Mouse (Mus musculus) natural killer cell, adult 2 months (primary cell): ENCODE measurements around the gene Eci2.
"Not testable (repeated sequence)": the region's sequence is repeated elsewhere in the genome, so short reads cannot be mapped to it uniquely, and the experiment has no call there.

ENCODE experiments used
- DNase-seq, 2 experiments: peaks; one replicate each; pipeline ENCODE4 v3.0.0; 2022; ENCODE audit warnings: low spot score in 2 of 2

Eci2 gene

GRCm38 (mm10) chr13:34993085-34993484 lies 33.8 kb downstream of the Eci2 start:
- DNase-seq, result no peak

- no peak for DNase-seq
Observed at GRCm38 (mm10) chr13:34991581-34992273, 35.2 kb downstream of the Eci2 start.

GRCm38 (mm10) chr13:34983479-34983878 lies 43.4 kb downstream of the Eci2 start:
- not testable (repeated sequence) for DNase-seq

- DNase-seq, result not testable (repeated sequence)
Observed at GRCm38 (mm10) chr13:34978635-34979034, 48.3 kb downstream of the Eci2 start.

GRCm38 (mm10) chr13:34977410-34977809 lies 49.5 kb downstream of the Eci2 start:
- no peak for DNase-seq

GRCm38 (mm10) chr13:34976116-34976515 lies 50.8 kb downstream of the Eci2 start:
- no peak for DNase-seq

- no peak for DNase-seq
Observed at GRCm38 (mm10) chr13:34973770-34974169, 53.1 kb downstream of the Eci2 start.

GRCm38 (mm10) chr13:34973149-34973548 lies 53.7 kb downstream of the Eci2 start:
- no peak for DNase-seq

- DNase-seq, result not testable (repeated sequence)
Observed at GRCm38 (mm10) chr13:34972456-34972855, 54.4 kb downstream of the Eci2 start.

- not testable (repeated sequence) for DNase-seq
Observed at GRCm38 (mm10) chr13:34965647-34966046, 61.2 kb downstream of the Eci2 start.

- DNase-seq, result no peak
Observed at GRCm38 (mm10) chr13:34964866-34965265, 62.0 kb downstream of the Eci2 start.

- no peak for DNase-seq
Observed at GRCm38 (mm10) chr13:34964419-34964818, 62.5 kb downstream of the Eci2 start.

- no peak for DNase-seq
Observed at GRCm38 (mm10) chr13:34963511-34964397, 63.1 kb downstream of the Eci2 start, which contains the start of gene Eci3. TSS of gene Eci3 (minus strand) at chr13:34963810.

- DNase-seq, result no peak
Observed at GRCm38 (mm10) chr13:34960996-34961770, 65.7 kb downstream of the Eci2 start.

GRCm38 (mm10) chr13:34958158-34958557 lies 68.7 kb downstream of the Eci2 start:
- not testable (repeated sequence) for DNase-seq

GRCm38 (mm10) chr13:34956901-34957300 lies 70.0 kb downstream of the Eci2 start:
- DNase-seq, result no peak

- DNase-seq, result not testable (repeated sequence)
Observed at GRCm38 (mm10) chr13:34951437-34951836, 75.5 kb downstream of the Eci2 start.

- DNase-seq, result no peak
Observed at GRCm38 (mm10) chr13:34942370-34942769, 84.5 kb downstream of the Eci2 start.

GRCm38 (mm10) chr13:34934931-34935644 lies 91.8 kb downstream of the Eci2 start:
- DNase-seq, result no peak
